Mouse (Mus musculus): ENCODE data around the gene Apoa4. TPM values are rescaled to one million over a fixed set of nuclear protein-coding genes. Genes with fewer than 3 reads are reported as not detected.
A peak's percentile ranks its signal among the peaks of the same experiment; 100 is the strongest.

Gene Apoa4
- total and polyA plus RNA-seq, 2 experiments from 2014 or later, result not detected

DNA sequence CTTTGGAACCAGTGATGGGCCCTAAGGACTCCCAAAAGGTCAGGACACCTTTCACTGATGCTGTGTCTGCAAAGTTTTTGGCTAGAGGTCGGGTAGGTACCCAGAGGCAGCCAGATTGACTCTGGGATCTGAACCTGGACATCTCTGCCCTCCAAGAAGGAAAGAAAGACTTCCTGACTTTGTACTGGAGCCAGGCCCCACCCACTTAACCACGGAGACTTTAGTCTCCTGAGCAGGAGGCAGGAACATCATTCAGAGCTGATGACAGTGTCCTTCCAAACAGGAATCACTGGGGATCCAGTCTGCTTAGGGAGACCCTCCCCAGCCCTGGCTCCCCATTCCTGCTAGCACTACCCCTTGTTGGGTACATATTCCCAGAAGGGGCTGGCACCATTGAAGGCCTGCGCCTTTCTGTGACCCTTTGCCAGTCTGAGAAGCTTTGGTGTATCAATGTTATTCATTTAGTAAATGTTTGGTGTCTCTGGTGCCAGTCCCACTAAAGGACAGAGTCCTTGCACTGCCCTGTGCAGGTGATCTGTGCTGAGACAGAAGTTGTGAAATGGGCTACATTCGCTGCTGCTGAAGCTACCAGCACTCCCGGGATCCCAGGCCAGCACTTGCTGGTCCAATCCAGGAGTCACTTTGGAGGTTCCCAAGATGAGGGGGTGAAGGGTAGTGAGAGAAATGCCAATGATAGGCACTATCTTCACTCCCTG, 15.4 kb upstream of the Apoa4 start:
- Histone ChIP-seq H3K36me3 (ENCODE audit: insufficient read depth) (peaks cover 26% of the 10 kb centered on the region), H3K4me2 (ENCODE audit: low read depth) (no peak overlapping the region), H3K4me3 (ENCODE audit: low read depth, low read length) (no peak overlapping the region), H3K9ac (no peak overlapping the region), H3K27ac (ENCODE audit: low read depth, low read length) (no peak overlapping the region), H3K9me3 (ENCODE audit: low read length) (no peaks in the 10 kb centered on the region), H3K4me1 (ENCODE audit: insufficient read depth) (no peaks in the 10 kb centered on the region), H3K27me3 (ENCODE audit: insufficient read depth, low read length) (no peaks in the 10 kb centered on the region)
- ATAC-seq, result no peak
- no peak for TF ChIP-seq CTCF (IDR thresholded peaks at IDR 0.05; ENCODE audit: low read depth)
- no peak for DNase-seq
- WGBS, result 69% methylated on average over 5 of the region's 5 CpGs

DNA sequence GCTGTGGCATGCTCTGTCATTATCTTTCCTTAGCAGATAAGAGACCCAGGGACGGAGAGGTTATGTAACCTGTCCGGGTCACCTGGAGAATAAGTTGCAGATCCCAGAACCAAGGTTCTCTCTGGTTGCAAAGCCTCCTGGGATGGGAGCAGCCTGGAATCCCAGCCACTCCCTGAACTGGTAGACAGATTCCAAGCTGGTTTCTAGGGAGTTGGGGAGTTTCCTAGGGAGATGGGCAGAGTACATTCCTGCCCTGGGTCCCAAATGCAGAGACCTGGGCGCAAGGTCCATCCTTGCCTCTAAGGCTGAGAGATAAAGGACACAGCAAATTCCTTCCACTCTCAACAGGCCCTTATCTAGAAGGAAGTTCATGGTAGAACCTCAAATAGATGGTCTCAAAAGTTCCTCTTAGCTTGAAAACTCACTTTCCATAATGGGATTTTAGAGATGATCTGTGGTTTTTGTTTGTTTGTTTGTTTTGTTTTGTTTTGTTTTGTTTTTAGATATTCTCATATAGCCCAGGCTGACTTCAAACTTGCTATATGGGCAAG, 13.4 kb upstream of the Apoa4 start:
- no peak overlapping the region for H3K27ac ChIP-seq (ENCODE audit: low read depth, low read length)
- H3K4me3 ChIP-seq (ENCODE audit: low read depth, low read length), result no peak overlapping the region
- H3K4me2 ChIP-seq (ENCODE audit: low read depth), result no peak overlapping the region
- peaks cover 5% of the 10 kb centered on the region; the same call in 1 of the 2 replicates for H3K36me3 ChIP-seq (ENCODE audit: insufficient read depth)
- 86% methylated on average over 3 of the region's 3 CpGs for WGBS
- no peak for TF ChIP-seq CTCF (IDR thresholded peaks at IDR 0.05; ENCODE audit: low read depth)
- no peak for ATAC-seq
- H3K9ac ChIP-seq, result no peak overlapping the region
- no peaks in the 10 kb centered on the region for H3K27me3 ChIP-seq (ENCODE audit: insufficient read depth, low read length)
- no peaks in the 10 kb centered on the region for H3K9me3 ChIP-seq (ENCODE audit: low read length)
- no peak for DNase-seq
- no peaks in the 10 kb centered on the region for H3K4me1 ChIP-seq (ENCODE audit: insufficient read depth)

DNA sequence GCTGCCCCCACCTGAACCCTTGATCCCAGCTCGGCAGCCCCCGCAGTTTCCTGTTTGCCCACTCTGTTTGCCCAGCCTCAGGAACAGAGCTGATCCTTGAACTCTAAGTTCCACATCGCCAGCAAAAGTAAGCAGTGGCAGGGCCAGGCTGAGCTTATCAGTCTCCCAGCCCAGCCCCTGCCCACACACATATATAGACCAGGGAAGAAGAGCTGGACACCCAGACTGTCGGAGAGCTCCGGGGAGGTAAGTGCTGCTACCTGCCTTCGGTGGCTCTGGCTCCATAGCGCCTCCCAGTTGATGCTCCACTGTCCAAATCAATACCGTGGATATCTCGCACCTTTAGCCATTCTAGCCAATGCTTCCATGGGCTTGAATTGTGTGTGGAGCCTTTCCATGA, 12.0 kb upstream of the Apoa4 start, which contains the start of gene Apoa1:
Gene Apoa1, plus strand, starts transcription at position 90 of the 400 bp plus-strand sequence.
- WGBS, result 67% methylated on average over 9 of the region's 9 CpGs

DNA sequence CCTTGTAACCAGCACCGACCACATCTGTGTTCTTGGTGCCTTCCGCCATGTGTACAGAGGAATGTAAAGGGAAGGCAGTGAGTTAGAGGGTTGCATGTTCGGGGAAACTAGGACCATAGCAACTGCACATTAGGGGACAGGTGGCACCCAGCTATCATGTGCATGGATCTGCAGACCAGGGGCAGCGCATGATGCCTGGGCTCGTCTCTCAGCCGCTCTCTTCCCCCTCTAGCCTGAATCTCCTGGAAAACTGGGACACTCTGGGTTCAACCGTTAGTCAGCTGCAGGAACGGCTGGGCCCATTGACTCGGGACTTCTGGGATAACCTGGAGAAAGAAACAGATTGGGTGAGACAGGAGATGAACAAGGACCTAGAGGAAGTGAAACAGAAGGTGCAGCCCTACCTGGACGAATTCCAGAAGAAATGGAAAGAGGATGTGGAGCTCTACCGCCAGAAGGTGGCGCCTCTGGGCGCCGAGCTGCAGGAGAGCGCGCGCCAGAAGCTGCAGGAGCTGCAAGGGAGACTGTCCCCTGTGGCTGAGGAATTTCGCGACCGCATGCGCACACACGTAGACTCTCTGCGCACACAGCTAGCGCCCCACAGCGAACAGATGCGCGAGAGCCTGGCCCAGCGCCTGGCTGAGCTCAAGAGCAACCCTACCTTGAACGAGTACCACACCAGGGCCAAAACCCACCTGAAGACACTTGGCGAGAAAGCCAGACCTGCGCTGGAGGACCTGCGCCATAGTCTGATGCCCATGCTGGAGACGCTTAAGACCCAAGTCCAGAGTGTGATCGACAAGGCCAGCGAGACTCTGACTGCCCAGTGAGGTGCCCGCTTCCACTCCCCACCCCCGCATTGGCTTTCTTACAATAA, 10.7 kb upstream of the Apoa4 start:
- Histone ChIP-seq H3K27me3 (ENCODE audit: insufficient read depth, low read length) (no peaks in the 10 kb centered on the region), H3K4me3 (ENCODE audit: low read depth, low read length) (peak overlapping the region; percentile 43), H3K4me1 (ENCODE audit: insufficient read depth) (no peaks in the 10 kb centered on the region), H3K27ac (ENCODE audit: low read depth, low read length) (peak overlapping the region; percentile 50; the same call in 1 of the 2 replicates), H3K4me2 (ENCODE audit: low read depth) (peak overlapping the region; percentile 68), H3K9ac (peak overlapping the region; percentile 53), H3K36me3 (ENCODE audit: insufficient read depth) (no peaks in the 10 kb centered on the region), H3K9me3 (ENCODE audit: low read length) (no peaks in the 10 kb centered on the region)
- peak; percentile 91 for TF ChIP-seq CTCF (IDR thresholded peaks at IDR 0.05; ENCODE audit: low read depth)
- peak; percentile 99 for ATAC-seq
- WGBS, result 14% methylated on average over 37 of the region's 37 CpGs
- DNase-seq, result peak; percentile 96

More for the DNA sequence above, 12.0 kb upstream of the Apoa4 start, which contains the start of gene Apoa1:
- H3K27me3 ChIP-seq (ENCODE audit: insufficient read depth, low read length), result no peaks in the 10 kb centered on the region
- H3K9me3 ChIP-seq (ENCODE audit: low read length), result no peaks in the 10 kb centered on the region
- no peaks in the 10 kb centered on the region for H3K36me3 ChIP-seq (ENCODE audit: insufficient read depth)
- no peak for ATAC-seq
- H3K4me2 ChIP-seq (ENCODE audit: low read depth), result no peak within 1 kb of the TSS
- no peak for TF ChIP-seq CTCF (IDR thresholded peaks at IDR 0.05; ENCODE audit: low read depth)
- DNase-seq, result no peak
- no peak within 1 kb of the TSS for H3K27ac ChIP-seq (ENCODE audit: low read depth, low read length)
- H3K4me3 ChIP-seq (ENCODE audit: low read depth, low read length), result no peak within 1 kb of the TSS
- H3K4me1 ChIP-seq (ENCODE audit: insufficient read depth), result no peaks in the 10 kb centered on the region
- no peak within 1 kb of the TSS for H3K9ac ChIP-seq

DNA sequence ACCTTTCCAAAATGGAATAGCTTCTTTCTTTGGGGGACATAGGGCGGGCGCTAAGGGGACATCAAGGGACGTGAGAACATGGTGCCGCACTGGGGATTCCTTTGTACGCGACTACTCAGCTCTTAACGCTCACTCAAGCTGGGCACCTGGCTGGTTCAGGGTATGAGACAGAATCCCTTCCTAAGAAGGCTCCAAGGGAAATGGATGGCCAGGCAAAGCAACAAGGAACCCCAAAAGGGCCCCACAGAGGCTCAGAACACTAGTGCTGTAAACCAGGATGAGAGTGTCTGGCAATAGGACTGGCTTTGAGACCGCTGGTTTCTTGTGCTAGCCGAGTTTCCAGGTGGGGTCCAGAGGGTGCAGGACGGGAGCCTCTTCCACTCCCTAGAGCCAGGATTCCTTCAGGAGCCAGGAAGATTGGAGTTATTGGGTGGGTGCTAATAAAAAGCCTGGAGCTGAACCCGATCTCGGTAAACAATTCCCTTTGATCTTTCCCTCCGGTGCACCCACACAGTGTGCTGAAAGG, 10.0 kb upstream of the Apoa4 start:
- H3K9me3 ChIP-seq (ENCODE audit: low read length), result no peaks in the 10 kb centered on the region
- ATAC-seq (peak; percentile 47), DNase-seq (no peak)
- peak overlapping the region; percentile 50; the same call in 1 of the 2 replicates for H3K27ac ChIP-seq (ENCODE audit: low read depth, low read length)
- peak overlapping the region; percentile 43 for H3K4me3 ChIP-seq (ENCODE audit: low read depth, low read length)
- peak overlapping the region; percentile 53 for H3K9ac ChIP-seq
- no peaks in the 10 kb centered on the region for H3K36me3 ChIP-seq (ENCODE audit: insufficient read depth)
- peak overlapping the region; percentile 68 for H3K4me2 ChIP-seq (ENCODE audit: low read depth)
- no peak for TF ChIP-seq CTCF (IDR thresholded peaks at IDR 0.05; ENCODE audit: low read depth)
- H3K27me3 ChIP-seq (ENCODE audit: insufficient read depth, low read length), result no peaks in the 10 kb centered on the region
- 11% methylated on average over 13 of the region's 13 CpGs for WGBS
- H3K4me1 ChIP-seq (ENCODE audit: insufficient read depth), result no peaks in the 10 kb centered on the region

DNA sequence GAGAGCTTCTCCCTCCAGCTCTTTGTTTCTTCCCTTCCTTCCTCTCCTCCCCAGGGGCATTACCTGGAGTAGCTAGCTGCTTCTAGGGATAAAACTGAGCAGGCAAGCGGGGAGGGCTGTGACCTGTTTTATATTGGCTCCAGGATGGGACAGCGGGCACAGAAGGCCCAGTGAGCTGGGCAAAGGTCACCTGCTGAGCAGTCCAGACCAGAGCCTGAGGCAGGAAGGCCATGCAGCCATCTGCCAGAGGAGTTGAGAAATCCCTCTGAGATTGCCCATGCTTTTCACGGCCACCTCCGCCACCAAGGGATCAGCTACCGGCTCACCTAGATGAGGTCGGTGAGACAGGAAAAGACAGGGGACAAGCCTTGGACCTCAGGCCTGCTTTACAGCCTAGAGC, 5.3 kb upstream of the Apoa4 start:
- DNase-seq, result no peak
- Histone ChIP-seq H3K36me3 (ENCODE audit: insufficient read depth) (no peaks in the 10 kb centered on the region), H3K27me3 (ENCODE audit: insufficient read depth, low read length) (no peaks in the 10 kb centered on the region), H3K9ac (no peak overlapping the region), H3K27ac (ENCODE audit: low read depth, low read length) (no peak overlapping the region), H3K9me3 (ENCODE audit: low read length) (no peaks in the 10 kb centered on the region), H3K4me3 (ENCODE audit: low read depth, low read length) (no peak overlapping the region), H3K4me1 (ENCODE audit: insufficient read depth) (no peaks in the 10 kb centered on the region), H3K4me2 (ENCODE audit: low read depth) (no peak overlapping the region)
- no peak for TF ChIP-seq CTCF (IDR thresholded peaks at IDR 0.05; ENCODE audit: low read depth)
- 91% methylated on average over 6 of the region's 6 CpGs for WGBS
- no peak for ATAC-seq

DNA sequence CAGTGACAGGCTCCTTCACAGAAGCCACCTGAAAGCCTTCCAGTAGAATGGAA, 5.1 kb upstream of the Apoa4 start, which contains the start of gene Apoc3:
Gene Apoc3, minus strand, starts transcription at position 41 of the 53 bp plus-strand sequence.
- DNase-seq, result no peak
- Histone ChIP-seq H3K27me3 (ENCODE audit: insufficient read depth, low read length) (no peaks in the 10 kb centered on the region), H3K9me3 (ENCODE audit: low read length) (no peaks in the 10 kb centered on the region), H3K9ac (no peak within 1 kb of the TSS), H3K4me1 (ENCODE audit: insufficient read depth) (no peaks in the 10 kb centered on the region), H3K4me3 (ENCODE audit: low read depth, low read length) (no peak within 1 kb of the TSS), H3K27ac (ENCODE audit: low read depth, low read length) (no peak within 1 kb of the TSS), H3K4me2 (ENCODE audit: low read depth) (no peak within 1 kb of the TSS), H3K36me3 (ENCODE audit: insufficient read depth) (no peaks in the 10 kb centered on the region)
- ATAC-seq, result no peak
- TF ChIP-seq CTCF (IDR thresholded peaks at IDR 0.05; ENCODE audit: low read depth), result no peak
